Mouse (Mus musculus) mouse embryonic stem cell (cell line): ENCODE measurements around the gene Flt1.
"Not testable (repeated sequence)": the region's sequence is repeated elsewhere in the genome, so short reads cannot be mapped to it uniquely, and the experiment has no call there.

Experiments
- in situ Hi-C, 2 experiments: fragments of 300-500 bp; cut with MboI; formaldehyde crosslinking; loops; 1 replicate in 1 of 2; 3 replicates in 1 of 2; pipeline ENCODE4 v1.14.3; 2019 to 2020; ENCODE audit warnings: low sequenced_read_pairs in 2 of 2, low pct_unique_long_range_greater_than_20kb in 1 of 2, mixed read lengths in 1 of 2; ENCODE audit not compliant: unreplicated experiment in 1 of 2

The Flt1 gene

DNA sequence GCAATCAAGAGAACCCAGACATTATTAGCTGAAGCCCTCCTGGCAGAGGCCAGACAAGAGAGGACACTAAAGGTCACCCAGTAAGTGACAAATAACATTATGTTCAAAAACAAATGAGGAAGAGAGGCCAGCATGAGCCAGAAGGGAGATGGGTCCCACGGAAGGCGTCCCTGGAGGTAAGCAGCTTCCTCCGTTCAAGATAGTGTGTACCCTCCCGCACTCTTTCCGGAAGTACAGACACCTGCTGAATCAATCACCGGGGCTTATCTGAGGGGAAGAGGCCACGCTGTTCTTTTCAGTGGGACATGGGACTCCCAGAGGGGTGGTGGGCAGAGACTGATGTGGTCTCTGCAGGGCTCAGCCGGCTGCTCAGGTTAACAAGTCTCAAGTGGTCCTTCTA is 146.1 kb downstream of the Flt1 start:
- in situ Hi-C loops: loop anchor here in 1 of 2 experiments (10.0 kb wide), 1 partner anchor 175 kb away; the partner anchor contains the start of gene Flt3

GRCm38 (mm10) chr5:147579148-147579547 is 146.7 kb downstream of the Flt1 start:
- in situ Hi-C loops: loop anchor here in 1 of 2 experiments (10.0 kb wide), 1 partner anchor 174 kb away; the partner anchor contains the start of gene Flt3

DNA sequence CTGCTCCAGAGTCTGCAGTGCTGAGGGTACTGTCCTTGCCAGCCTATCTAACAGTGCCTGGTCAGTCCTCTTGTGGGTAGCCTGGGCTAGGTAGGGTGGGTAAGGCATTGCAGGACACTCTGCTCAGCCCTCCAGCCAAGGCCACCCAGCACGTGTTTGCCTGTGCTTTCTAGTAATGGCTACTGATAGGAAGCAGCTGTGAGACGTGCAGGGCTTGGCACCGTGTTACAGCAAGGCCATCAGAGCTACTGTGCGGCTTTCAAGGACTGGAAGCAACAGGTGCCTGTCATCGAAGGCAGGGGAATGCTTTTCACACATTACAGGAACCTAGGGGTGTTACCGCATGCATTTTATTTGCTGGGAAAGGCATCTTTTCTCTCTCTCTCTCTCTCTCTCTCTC is 148.8 kb downstream of the Flt1 start:
- in situ Hi-C loops: loop anchor here in 1 of 2 experiments (10.0 kb wide), 1 partner anchor 172 kb away; the partner anchor contains the start of gene Flt3

- in situ Hi-C loops: loop anchor here in 1 of 2 experiments (10.0 kb wide), 1 partner anchor 170 kb away; the partner anchor contains the start of gene Flt3
Measured at GRCm38 (mm10) chr5:147574517-147574916, 151.3 kb downstream of the Flt1 start.

DNA sequence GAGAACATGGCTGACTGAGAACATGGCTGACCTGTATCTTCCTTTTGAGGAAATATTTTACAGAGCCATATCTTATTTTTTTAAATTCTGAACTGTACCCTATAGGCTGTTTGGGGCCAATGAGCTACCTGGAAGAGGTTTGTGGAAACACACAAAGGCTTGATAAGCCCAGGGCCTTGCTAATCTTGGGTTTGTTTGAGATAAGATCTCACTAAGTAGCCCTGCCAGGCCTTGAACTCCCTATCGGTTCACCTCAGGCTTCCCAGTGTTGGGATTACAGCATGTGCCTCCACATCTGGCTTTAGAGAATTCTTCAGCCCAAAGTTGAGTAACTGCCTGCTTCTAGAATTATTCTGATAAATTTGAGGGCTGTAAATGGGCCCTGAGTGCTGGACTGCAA is 152.3 kb downstream of the Flt1 start:
- in situ Hi-C loops: loop anchor here in 1 of 2 experiments (10.0 kb wide), 1 partner anchor 169 kb away; the partner anchor contains the start of gene Flt3

GRCm38 (mm10) chr5:147572695-147573094 is 153.1 kb downstream of the Flt1 start:
- in situ Hi-C loops: loop anchor here in 1 of 2 experiments (10.0 kb wide), 1 partner anchor 168 kb away; the partner anchor contains the start of gene Flt3

DNA sequence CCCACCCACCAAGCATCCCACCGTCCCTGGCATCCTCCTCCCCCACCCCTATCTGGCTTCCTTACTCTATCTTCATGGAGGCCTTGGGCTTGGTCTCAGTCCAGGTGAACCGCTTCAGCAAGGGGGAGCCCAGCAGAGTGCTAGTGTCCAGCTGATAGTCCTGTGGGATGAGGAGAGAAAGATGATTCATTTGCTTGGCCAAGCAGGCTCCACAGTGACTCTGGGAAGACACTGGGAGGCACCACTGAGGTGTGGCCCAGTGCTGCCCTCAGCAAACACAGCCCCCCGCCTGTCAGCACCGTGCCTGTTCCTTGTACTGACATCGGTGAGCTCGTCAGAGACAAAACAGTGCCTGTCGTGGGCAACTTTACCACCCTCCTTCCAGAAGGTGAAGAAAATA is 159.5 kb downstream of the Flt1 start:
- in situ Hi-C loops: no loop called here

GRCm38 (mm10) chr5:147565444-147565843 is 160.4 kb downstream of the Flt1 start:
- in situ Hi-C loops: no loop called here

DNA sequence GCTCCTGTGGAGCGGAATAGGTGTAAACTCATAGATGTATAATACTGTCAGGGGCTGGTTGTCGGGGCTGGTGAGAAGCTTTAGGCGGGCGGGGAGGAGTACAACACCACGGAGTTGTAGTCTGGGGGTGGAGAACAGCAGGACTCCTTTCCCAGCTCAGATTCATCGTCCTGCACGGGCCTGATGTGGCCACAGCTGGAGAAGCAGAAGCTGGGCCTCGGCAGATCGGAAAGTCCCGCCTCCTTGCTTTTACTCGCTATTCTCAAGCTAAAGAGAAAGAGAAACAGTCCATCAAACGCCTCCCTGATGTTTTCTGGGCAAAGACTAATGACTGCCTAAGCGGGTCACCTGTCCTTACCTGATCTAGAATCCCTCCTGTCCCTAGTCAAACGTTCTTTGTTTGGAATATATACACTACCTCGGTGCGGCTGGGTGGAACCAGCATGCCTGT is 161.6 kb downstream of the Flt1 start:
- in situ Hi-C loops: no loop called here

GRCm38 (mm10) chr5:147563511-147564139 is 162.2 kb downstream of the Flt1 start:
- in situ Hi-C loops: no loop called here

- in situ Hi-C loops: not testable (repeated sequence)
Measured at GRCm38 (mm10) chr5:147557641-147558040, 168.2 kb downstream of the Flt1 start.

DNA sequence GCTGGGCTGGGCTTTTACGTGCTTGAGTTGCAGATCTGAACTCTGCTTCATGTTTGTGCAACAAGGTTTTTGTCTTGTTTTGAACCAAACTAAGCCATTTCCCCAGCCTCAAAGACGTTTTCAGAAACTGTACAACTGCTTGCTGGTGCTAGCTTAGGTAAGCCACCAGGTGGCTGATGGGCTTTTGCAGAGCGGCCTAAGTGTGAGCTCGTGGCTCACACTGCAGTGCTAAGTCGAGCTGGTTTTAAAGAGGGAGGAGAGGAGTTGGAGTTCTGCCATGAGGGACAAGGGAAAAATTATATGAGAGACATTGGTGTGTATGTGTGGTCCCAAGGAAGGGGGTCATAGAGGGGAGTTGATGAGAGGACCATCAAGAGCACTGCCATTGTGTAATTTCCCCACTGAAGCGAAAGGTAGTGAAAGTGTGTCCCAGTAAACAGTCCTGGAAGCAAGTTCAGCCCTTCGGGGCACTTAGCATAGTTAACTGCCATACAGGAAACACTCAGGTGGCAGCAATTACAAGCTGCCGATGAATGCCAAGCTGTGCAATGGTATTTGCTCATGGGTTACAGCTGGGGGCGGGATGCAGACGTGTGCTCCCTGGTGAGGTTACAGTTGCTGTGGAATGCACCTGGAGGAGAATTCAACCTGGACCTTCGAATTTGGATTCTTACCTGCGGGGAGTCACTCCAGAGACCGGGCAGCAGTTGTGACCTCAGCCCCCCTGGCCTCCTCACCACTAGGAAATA is 173.8 kb downstream of the Flt1 start:
- in situ Hi-C loops: no loop called here

GRCm38 (mm10) chr5:147549016-147549755 is 176.6 kb downstream of the Flt1 start:
- in situ Hi-C loops: no loop called here

- in situ Hi-C loops: no loop called here
Measured at GRCm38 (mm10) chr5:147545731-147546241, 180.0 kb downstream of the Flt1 start.

DNA sequence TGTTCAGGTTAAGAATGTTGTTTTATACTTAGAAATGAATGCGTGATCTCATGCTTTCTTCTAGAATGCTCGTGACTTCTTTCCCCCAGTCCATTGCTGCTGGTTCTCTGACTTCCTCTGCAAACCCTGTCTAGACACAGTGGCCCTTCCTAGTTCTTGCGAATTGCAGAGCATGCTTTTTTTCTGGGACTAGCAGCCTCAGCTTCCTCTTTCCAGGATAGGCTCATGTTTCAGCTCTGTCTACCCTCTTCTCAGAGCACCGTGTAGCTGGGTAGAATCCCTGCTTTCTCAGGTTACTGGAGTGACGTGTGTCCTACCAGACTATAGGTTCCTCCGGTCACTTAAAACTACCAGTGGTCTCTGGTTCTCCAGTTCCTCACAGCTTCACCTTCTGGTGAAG is 183.5 kb downstream of the Flt1 start:
- in situ Hi-C loops: no loop called here

GRCm38 (mm10) chr5:147539815-147540214 is 186.0 kb downstream of the Flt1 start:
- in situ Hi-C loops: no loop called here

DNA sequence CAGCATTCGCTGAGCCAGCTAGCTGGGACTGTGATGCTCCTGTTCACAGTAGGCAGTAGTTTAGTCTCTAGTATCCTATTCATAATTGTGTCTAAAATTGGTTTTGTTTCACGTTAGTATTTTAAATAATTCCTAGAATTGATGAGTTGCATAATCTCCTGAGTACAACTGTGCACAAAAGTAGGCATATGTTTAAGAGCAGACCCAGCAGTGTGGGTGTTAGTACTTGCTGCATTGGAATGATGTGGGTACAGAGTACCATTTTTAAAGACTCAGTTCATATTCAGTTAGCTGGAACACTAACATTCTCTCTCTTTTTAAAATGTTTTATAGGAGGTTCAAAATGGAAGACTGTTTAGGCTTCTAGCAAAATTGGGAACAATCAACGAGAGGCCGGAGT is 186.4 kb downstream of the Flt1 start:
- in situ Hi-C loops: no loop called here

GRCm38 (mm10) chr5:147532031-147532430 is 193.8 kb downstream of the Flt1 start:
- in situ Hi-C loops: no loop called here

GRCm38 (mm10) chr5:147527788-147528187 is 198.0 kb downstream of the Flt1 start:
- in situ Hi-C loops: no loop called here
